Mouse (Mus musculus): ENCODE measurements around the gene Gm10974.

DNA sequence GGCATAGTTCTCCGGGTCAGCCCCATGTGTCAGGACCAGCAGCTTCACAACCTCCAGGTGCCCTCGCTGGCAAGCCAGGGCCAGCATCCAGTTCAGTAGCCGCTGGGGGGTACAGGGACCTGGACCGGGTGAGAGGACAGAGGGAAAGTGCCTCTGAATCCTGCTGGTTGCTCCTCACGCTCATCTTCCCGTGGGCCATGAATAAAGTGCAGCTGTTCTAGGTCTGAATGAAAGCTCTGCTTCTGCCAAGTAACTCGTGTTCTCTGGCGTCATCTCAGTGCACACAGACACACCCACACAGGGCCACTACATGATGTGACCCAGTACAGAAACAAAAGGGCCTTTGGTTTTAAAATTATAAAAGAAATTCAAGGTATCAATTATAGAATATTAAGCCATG, 33.4 kb upstream of the Gm10974 start:
- TF ChIP-seq POLR2A (IDR thresholded peaks at IDR 0.05; ENCODE audit: low read depth, low read length) (no peak), RAD21 (IDR thresholded peaks at IDR 0.05; ENCODE audit: low read depth, low read length) (no peak), TBP (conservative IDR thresholded peaks at IDR 0.05; ENCODE audit: low read depth, low read length) (no peak)

Data from CH12.LX (cell line).